Mouse (Mus musculus): ENCODE results near the gene Adamtsl5. TPM values are rescaled to one million over a fixed set of nuclear protein-coding genes. Genes with fewer than 3 reads are reported as not detected.

The Adamtsl5 gene
- total RNA-seq (2021) = 10 to 100 TPM; 75.9 to 83.8 TPM

DNA sequence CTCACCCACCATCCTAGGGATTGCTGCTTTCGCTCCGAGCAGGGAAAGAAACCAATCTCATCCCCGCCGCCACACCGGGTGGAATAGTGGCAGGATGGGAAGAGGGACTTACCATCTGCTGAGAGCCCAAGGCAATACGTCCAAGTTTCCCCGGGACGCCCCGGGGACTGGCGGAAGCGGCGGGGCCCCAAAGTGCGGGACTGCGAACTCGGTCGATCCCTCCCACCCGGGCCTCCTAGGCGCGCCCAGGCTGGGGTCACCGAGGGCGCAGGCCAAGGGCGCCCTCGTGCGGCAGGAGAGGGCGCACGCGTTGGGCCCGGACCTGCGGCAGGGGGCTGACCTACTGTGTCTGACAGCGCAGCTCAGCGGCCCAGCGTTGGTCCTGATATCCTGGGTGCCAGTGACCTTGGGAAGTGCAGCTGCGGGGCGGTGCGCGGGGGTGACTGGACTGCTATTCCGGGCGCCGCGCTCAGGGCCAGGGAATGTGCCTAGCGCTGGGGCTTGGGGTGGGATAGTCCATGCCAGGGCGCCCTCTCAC lies at the start of gene Adamtsl5:
TSS of gene Adamtsl5 (minus strand) at position 169 of the 538 bp plus-strand sequence.
- intact Hi-C loops (cut with DNase I) = loop anchor here (1.0 to 5.0 kb wide), 2 partner anchors 53 to 171 kb away; partner anchors contain the start of genes Apc2 and Efna2
- DNase-seq = peak; percentile 78 to 85

DNA sequence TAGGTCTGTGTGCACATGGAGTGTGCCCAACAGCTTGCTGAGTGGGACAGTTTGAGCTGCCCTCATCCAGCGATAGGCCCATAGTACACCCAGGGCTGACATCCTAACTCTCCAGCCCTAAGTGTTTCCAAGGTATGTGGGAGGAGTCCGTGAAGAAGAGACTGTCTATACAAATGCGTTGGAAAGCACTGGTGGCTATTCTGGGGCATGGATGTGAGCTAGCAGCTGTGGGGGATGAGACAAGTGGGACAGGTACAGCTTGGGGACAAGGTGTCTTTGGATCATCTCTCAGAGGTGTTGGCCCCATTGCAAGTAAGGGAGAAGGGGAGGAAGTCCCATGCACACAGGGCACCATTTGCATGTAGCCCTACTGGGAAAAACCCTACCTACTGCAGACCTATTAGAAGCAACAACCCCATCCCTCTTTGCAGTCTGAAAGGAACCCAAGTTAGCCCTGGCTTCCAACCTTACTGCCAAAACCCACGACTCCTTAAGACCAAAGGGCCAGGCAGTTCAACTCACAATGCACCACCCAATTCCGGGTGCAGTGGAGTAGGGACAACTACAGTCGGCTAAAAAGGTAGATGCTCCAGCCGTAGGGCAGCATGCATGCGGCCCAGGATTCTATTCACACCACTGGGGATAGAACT lies 49.4 kb upstream of the Adamtsl5 start:
- no peak for DNase-seq
- intact Hi-C loops (cut with DNase I) = loop anchor here (1.0 kb wide), 1 partner anchor 9 kb away; no protein-coding TSS in a partner anchor

DNA sequence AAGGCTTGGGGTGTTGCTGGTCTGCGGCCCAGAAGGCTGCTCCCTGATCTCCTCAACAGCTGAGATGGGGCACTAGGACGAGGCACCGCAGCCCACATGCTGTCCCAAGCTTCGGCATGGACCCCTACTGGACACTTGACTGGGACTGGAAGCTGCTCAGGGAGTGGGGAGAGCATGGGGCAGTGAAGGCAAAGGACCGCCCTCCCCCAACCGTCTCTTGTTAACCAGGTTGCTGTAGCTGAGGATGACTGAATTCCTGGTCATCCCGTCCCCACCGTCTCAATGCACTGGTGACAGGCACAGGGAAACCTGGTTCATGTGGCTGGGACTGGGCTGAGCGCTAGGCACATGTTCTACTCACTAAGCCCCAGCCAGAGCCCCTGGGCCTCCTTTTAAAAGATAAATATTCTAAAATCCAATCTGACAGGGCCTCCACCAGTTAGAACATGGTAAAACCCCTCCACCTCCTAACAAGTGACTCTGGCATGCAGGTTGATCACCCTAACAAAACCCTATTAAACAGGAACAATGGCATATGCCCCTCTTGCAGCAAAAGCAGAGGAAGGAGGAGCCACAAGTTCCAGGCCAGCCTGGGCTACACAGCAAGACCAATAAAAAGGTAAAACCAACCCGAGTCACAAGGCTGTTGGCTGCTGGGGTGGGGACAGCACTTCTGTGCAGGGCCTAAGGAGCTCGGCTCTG lies 48.8 kb upstream of the Adamtsl5 start:
- intact Hi-C loops (cut with DNase I) = no loop called here
- DNase-seq = no peak

DNA sequence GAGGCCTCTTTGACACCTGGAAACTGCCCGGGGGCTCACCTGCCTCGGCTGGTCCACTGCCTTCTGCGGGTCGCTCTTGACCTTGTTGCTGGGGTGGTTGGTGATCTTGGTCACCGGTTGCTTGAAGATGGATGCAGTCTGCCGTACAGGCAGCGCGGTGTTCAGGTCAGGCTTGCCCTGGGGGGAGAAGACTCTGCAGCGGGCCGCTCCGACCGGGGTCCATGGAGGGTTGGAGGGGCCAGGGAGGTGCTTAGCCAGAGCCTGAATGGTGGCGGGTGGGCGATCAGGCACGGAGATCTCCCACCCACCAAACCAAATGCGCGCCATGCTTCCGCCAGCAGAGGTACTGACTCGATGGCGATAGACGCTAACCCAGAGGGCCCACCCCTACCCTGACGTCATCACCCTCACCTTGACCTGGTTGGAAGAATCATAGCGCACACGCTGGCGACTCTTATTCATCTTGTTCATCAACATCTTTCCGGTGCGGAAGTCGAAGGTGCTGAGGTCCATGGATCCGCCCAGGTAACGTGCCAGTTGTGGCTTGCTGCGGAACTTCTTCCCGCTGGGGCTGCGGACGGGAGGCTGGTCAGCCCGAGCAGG lies 46.9 kb upstream of the Adamtsl5 start:
- intact Hi-C loops (cut with DNase I) = no loop called here
- DNase-seq = no peak

DNA sequence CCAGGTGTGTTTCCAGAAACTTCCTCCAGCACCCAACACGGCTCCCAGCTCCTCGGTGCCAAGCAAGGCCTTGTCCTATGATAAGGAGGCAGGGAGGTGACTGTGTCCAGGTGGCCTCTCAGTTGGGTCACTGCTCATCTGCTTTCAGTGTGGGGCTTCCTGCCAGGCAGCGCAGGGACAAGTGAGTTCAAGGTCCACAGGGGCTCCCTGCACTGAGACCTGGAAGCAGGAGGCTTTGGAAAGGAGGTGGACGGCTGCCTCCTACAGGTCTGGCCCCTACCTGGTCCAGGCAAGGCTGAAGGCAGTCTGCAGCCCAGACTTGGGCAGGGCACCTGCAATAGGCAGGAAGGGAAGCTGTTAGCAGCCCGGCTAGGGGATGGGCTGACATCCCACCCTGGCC lies 44.5 kb upstream of the Adamtsl5 start:
- no peak for DNase-seq
- intact Hi-C loops (cut with DNase I) = no loop called here

DNA sequence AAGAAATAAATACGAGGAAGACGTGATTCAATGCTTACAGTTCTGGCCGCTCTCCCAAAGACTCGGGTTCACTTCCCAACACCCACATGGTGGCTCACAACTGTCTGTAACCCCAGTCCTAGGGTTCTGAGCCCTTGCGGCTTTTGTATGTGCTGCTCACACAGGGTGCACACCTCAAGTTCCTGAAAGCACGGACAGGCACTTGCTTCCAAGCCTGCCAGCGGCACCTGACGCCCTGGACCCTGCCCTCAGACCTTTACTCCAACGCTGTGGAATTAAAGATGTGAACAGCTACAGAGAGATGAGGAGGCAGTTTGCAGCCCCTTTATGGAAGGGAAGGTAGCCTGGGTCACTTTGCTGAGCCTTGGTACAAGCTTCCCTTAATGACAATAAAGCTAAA lies 42.5 kb upstream of the Adamtsl5 start:
- no peak for DNase-seq
- intact Hi-C loops (cut with DNase I) = no loop called here

DNA sequence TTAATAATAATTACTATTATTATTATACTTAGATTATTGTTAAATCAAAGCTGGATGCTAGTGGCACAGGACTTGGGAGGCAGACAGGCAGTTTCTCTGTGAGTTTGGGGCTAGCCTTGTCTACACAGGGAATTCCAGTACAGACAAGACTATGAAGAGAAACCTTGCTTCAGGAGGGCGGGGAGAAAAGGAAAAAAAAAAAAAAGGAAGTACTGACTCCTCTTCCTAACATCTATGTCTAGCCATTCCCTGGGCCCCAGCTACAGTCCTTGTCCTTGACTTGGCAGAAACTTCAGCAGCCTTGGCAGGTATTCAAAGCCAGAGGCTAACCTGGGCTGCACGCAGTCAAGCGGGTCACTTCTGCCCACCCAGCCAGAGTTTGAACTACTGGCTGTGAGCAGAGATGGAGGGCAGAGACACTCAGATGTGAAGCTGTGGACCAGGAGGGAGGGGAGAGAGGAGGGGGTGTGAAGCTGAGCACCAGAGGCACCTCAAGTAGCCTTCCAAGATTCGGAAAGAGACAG lies 41.0 kb upstream of the Adamtsl5 start:
- intact Hi-C loops (cut with DNase I) = loop anchor here (5.0 kb wide), 1 partner anchor 43 kb away; the partner anchor contains the start of gene Tcf3
- DNase-seq = no peak

DNA sequence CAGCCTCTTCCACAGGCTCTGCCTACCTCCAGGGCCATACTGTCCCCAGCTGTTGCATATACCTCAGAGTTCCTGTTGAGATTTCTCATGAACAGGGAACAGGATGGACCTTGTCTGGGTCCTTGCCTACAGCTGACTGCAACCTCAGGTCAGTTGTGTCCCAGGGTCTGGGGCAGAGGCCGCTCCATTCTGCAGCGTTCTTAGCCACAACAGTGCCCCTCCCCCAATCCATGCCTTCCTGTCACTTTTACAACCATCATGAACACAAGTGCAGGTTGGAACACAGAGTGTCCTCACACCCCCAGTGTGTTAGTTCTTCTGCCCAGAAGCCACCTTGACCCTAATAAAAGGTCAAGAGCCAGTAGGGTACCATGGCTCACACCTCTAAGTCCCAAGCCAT lies 40.5 kb upstream of the Adamtsl5 start:
- intact Hi-C loops (cut with DNase I) = loop anchor here (1.0 to 5.0 kb wide), 2 partner anchors 10 to 44 kb away; partner anchors contain the start of gene Tcf3

DNA sequence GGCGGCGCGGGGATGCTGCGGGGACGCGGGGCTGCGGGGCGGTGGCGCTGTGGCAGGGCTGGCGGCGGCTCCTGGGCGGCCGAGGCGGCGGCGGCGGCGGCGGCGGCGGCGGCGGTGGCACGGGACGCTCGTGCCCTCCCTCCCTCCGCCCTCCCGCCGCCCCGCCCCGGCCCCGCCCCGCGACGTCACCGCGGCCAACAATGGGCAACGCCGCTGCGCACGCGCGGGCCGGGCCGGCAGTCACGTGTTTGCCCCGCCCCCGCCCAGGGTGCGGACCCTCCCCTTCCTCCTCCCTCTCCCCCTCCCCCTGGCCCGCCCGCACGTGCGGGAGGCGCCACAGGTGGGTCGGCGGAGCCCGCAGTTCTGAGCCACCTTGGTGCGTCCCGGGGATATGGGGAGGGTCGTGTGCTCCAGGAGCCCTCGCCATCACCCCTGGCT lies 39.3 kb upstream of the Adamtsl5 start, which contains the start of gene Mex3d:
TSS of gene Mex3d (minus strand) at position 138 of the 438 bp plus-strand sequence.
- intact Hi-C loops (cut with DNase I) = loop anchor here (5.0 kb wide), 1 partner anchor 45 kb away; the partner anchor contains the start of gene Tcf3

More for the DNA sequence above, 40.5 kb upstream of the Adamtsl5 start:
- DNase-seq = no peak

DNA sequence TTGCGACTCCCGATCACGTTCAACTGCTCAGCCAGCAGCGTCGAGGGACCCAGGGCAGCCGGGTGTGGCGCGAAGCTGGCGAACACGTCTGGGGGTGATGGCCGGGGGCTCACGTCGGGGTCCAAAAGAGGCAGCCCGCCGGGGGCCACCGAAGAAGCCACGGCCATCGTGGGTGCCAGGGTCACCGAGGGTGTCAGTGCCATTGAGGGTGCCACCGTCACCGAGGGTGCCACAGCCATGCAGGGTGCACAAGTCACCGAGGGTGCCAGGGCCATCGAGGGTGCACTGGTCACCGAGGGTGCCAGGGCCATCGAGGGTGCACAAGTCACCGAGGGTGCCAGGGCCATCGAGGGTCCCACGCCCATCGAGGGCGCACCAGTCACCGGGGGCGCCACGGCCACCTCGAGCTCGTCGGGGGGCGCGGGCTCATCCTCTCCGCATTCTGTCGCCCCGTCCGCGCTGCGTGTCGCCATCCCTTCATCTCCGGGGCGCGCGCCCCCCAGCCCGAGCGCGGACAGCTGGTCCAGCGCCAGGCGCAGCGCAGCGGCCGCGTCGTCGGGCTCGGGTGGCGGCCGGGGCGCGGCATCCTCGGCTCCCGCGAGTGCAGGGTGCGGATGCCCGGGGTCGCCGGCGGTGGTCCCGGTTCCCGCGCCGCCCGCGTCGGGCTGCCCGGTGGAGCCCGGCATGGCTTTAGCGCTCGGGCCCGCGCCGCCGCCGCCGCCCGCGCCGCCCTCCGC lies 38.7 kb upstream of the Adamtsl5 start:
- peak in 1 of 2 experiments; percentile 36 for DNase-seq

More for the DNA sequence above, 39.3 kb upstream of the Adamtsl5 start, which contains the start of gene Mex3d:
- peak; percentile 90 for DNase-seq

DNA sequence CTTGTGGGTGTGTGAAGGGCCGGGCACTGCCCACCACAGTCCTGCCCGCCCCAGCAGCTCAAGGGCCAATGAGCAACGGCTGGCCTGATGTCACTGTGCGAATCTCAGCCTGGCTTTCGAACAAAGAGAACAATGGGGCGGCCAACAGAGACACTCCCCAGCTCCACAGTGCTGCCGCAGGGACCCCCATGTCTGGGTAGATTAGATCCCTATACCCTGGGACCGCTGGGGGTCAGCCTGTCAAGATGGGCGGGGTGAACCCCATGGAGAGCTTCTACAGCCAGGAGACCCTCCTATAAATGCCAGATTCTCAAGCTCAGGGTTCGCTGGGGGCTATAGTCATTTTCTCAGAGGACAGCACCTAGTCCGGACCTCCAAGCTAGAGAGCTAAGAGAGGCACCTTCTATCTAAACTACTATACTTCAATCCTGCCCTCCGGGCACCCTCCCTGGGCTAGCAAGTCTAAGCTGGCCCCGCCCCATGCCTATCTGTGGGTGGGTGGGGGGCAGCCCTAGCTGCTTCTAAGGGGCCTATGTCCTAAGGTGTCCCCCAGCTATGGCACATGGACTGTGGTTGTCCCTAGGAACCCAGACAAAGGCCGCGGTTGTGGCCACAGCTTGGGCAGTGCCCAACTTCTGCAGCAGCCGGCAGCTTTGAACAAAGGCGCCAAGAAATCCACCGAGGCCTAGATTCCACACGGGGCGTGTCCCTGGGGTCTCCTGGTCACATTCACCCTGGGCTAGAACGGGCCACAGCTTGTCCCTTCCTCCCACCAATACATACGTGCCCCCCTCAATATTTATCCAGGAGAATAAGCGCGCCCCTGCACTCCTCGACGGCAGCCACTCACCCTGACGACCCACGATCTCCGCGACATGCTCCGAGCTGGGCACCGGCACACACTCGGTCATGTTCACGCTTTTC lies 37.9 kb upstream of the Adamtsl5 start:
- no peak for DNase-seq
- intact Hi-C loops (cut with DNase I) = loop anchor here (5.0 kb wide), 1 partner anchor 46 kb away; the partner anchor contains the start of gene Tcf3

More for the DNA sequence above, 38.7 kb upstream of the Adamtsl5 start:
- intact Hi-C loops (cut with DNase I) = loop anchor here (5.0 kb wide), 1 partner anchor 45 kb away; the partner anchor contains the start of gene Tcf3

DNA sequence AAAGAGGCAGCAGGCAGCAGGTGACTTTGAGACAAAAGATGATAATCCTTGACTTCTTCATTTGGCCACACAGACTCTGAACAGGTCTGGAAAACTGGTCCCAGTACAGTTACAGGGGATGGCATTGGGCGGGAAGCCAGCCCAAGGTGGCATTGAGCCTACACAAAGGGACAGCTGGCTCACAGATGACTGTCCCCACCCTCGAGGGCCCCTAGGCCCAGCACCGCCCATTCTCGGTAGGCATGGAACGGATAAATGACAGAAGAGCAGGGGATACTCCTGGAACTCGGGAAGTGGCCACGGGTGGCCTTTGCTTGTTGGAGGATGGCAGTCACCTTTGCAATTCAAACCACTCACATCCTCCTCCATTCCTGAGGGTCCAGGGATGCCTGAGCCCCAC lies 37.1 kb upstream of the Adamtsl5 start:
- intact Hi-C loops (cut with DNase I) = loop anchor here (5.0 kb wide), 1 partner anchor 47 kb away; the partner anchor contains the start of gene Tcf3
- DNase-seq = no peak

DNA sequence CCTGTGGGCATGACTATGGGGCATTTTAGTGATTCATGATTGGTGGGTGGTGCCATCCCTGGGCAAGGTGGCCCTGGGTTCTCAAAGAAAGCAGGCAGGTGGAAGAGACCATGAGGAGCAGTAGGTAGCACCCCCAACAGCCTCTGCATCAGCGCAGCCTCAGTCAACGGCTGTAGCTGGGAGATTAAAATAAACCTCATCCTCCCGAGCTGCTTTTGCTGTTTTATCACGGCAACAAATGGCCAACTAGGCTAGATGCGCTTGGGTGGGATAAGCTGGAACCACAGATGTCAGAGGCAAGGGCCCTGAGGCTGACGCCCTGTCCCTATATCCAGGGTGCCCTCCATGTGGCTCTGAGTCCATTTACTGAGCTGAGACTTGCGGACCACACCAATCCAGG lies 36.5 kb upstream of the Adamtsl5 start:
- intact Hi-C loops (cut with DNase I) = loop anchor here (5.0 kb wide), 1 partner anchor 48 kb away; the partner anchor contains the start of gene Tcf3
- DNase-seq = no peak

DNA sequence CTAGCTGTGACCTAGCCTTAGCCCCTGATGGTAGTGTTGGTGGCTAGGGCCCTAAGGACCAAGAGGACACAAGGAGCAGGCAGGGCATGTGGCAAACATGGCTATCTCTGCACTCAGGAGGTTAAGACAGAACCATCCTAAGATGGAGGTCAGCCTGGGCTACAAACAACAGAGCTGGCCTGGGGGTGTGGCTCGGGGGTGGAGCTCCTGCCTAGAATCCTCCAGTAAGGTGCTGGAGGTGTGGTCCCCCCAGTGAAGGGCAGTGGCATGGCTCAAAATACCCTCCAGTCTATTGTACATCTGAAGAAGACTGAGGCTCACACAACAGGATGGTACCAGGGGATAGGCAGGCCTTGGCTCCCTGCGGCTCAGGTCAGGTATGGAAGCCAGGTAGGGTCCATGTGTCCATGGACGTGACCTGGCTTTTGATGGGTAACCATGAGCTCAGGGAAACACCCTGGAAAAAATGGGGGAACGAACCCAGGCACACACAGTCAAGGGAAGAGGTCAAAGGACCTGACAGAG lies 36.0 kb upstream of the Adamtsl5 start:
- intact Hi-C loops (cut with DNase I) = no loop called here
- no peak for DNase-seq

DNA sequence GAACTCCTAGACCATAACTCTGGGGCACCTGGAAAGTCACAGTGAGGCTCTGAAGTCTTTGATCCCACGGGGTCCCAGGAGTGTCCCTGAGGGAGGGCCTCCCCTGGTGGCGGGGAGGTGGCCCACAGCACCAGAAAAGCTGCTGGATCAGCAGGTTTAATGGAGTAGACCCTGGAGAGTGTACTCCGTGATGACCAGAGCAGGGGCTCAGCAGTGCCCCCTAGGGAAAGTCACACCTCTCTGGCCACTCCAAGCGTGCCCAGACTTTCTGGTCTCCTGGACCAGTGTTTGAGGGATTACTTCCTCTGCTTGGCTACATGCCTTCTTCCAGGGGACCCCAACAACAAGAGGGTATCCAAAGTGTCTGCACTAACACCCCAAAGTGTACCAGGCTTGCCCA lies 35.2 kb upstream of the Adamtsl5 start:
- intact Hi-C loops (cut with DNase I) = no loop called here
- DNase-seq = no peak

DNA sequence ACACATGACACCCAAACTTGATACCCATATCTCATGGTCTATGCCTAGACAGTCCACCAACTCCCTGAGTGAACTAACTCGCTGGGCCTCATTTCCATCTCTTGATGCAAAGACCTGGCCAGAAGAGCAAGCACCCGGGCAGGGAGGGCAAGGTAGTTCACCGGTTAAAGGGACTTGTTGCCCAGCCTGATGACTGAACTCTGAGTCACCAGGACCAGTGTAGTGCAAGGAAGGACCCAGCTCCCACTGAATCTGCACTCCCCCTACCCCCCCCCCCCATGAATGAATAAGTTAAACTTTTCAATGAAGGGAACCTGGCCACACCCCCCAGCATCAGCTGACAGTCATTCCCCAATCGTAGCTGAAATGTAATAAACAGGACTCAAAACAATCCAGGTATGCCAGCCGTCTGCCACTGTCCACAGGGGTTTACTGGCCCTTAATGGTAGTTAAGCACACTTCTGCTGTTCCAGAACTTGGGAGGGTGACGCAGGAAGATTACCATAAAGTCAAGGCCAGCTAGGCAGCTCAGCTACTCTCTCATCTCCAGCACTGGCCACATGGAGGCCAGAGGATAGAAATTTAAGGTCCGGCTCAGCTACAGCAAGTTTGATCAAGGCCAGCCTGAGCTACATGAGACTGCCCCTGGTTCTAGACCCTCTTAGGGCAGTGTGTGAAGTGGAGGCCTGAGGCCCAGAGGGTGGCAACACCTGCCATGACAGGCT lies 34.6 kb upstream of the Adamtsl5 start:
- no peak for DNase-seq
- intact Hi-C loops (cut with DNase I) = no loop called here

DNA sequence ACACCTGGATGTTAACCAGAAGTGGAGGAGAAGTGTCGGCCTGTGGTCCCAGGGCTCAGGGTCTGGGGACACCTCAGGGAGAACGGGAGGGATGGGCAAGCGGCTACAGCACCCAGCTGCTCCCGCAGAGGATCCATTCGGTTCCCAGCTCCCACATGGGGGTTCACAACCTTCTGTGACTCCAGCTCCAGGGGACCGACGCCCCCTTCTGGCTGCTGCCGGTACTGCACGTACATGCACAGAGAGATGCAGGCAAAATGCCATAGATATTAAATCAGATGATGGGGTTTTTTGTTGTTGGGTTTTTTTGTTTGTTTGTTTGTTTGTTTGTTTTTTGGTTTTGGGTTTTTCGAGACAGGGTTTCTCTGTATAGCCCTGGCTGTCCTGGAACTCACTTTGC lies 29.5 kb upstream of the Adamtsl5 start:
- intact Hi-C loops (cut with DNase I) = loop anchor here (5.0 to 10.0 kb wide), 3 partner anchors 130 to 203 kb away; partner anchors contain the start of genes 1600002K03Rik and Efna2
- no peak for DNase-seq
